Mouse (Mus musculus) frontal cortex, postnatal 10 days (tissue): ENCODE measurements around the gene Smarcad1.

Experiments
- DNase-seq, 2 experiments: peaks; one replicate each; pipeline ENCODE4 v3.0.0; 2022; ENCODE audit warnings: low spot score in 2 of 2, mixed read lengths in 1 of 2

Gene Smarcad1

GRCm38 (mm10) chr6:65079139-65079538 is 36.8 kb downstream of the Smarcad1 start:
- DNase-seq: no peak

DNA sequence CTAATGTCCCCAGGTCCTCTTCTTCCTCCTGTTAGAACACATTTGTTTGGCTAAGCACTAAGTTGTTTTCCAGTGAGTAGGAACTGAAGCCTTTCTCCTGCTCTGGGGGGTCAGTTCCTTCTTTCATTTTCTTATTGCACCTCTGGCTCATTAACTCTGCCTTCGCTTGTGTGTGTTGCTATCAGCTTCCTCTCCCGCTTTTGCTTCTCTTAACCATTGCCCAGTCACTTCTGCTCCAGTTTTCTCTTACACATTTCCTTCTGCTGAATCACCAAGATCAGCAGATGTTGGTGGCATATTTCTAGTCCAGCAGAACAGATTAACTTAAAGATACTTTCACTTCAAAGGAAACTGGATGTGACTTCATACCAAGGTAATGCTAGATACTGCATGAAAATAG is 72.5 kb downstream of the Smarcad1 start:
- DNase-seq: no peak

- no peak for DNase-seq
Measured at GRCm38 (mm10) chr6:65117540-65117939, 75.2 kb downstream of the Smarcad1 start.

- peak in 1 of 2 experiments; percentile 50 for DNase-seq
Measured at GRCm38 (mm10) chr6:65126074-65126726, 83.8 kb downstream of the Smarcad1 start.

DNA sequence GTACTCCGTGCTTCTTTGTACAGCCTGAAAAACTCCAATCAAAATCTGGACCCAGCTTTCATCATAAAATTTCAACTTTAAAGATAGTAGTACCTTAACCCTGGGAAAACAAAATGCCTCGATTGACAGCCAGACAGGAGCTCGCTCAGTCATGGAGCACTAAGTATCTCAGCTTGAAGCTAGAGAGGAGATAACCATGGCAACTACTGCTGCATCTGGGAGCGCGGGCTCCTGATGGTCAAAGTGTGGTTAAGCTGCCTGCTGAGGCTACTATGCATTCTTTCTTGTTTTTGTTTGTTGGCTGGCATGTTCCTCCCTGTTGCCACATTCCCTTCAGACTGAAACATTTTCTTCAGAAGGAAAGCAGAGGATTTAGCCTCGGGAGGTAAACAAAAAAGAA is 90.0 kb downstream of the Smarcad1 start:
- no peak for DNase-seq

DNA sequence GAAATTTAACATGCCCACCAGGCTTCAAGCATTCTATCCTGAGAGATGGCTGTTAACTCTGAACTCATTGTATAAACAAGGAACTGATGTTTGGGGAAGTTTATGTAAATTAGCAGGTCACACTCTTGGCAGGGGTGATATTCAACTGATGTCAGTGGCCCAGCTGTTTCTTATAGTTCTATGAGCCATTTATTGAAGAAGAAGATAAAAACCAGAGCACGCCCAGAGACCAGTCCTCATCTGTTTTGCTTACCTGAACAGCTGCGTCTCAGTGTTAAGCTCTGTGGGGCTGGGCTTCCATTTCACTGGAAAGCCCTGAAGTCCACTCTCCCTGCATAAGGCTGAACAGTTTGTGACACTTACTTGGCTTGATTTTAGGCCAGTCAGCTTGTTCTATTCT is 95.4 kb downstream of the Smarcad1 start:
- DNase-seq: no peak

- DNase-seq: no peak
Measured at GRCm38 (mm10) chr6:65138243-65138642, 95.9 kb downstream of the Smarcad1 start.

- no peak for DNase-seq
Measured at GRCm38 (mm10) chr6:65140082-65140749, 97.8 kb downstream of the Smarcad1 start.

DNA sequence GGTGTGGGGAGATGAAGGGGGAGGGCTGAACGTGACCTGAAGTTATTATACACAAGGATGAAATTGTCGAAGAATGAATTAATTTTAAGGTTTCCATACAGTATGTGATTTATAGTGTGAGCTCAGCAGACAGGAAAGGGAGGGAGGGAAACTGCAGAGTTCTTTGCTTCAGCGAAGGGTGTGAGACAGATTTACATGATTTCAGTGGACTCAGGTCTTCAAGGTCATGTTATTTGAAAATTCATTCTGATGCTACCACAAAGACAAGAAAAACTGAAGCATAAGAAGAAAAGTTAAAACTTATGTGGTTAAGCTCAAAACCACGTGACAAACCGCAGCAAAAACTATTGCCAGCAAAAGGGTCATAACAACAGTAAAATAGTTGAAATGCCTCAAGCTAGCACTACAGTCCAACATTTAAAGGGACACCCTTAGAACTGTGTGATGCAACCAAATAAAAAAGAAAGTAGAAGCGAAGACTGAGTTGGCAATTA is 98.4 kb downstream of the Smarcad1 start:
- DNase-seq: no peak

GRCm38 (mm10) chr6:65142316-65142715 is 99.9 kb downstream of the Smarcad1 start:
- no peak for DNase-seq

DNA sequence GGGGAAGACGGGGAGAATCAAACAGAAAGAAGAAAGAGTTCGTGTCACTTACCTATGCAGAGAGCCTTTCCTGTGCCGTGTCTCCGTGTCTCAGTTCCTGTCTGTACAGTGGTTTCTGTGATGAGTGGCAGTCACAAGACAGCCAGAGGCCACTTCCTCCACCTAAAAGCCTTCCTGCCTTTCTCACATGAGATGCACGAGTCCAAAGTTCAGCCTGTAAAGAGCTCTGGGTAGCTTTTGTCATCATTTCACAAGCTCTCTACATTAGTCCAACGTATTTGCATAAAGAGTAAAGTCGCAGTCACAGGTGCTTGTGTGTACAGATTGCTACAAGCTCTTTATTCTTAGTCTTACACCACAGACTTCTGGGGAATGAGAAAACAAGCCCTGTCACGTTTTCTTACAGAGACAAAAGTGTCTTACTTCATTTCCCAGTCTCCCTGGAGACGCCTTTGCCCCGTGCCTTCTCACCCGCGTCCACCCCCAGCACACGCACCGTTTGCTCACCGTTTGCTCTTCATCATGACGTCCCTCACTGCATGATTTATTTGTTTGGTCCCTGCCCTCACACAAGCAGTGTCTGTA is 102.3 kb downstream of the Smarcad1 start, which contains the start of gene Hpgds:
Hpgds (minus strand) TSS at position 288 of the 585 bp plus-strand sequence.
- no peak for DNase-seq

- DNase-seq: no peak
Measured at GRCm38 (mm10) chr6:65146363-65146762, 104.0 kb downstream of the Smarcad1 start.

DNA sequence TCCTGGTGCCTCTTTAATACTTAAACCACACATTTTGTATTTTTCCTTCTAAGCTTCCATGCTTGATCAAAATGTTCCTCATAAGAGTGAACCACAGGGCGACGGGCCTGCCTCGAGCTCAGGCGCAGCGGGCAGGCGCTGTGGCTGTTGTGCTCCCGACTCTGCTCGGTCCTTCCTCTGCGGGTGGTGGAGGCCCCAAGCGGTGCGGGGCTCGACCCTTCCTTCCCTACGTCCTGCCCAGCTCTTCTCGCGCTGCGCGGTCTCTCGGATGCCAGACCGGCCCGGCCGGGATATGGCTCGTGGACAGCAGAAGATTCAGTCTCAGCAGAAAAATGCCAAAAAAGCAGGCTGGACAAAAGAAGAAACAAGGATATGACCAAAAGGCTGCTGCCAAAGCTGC is 108.3 kb downstream of the Smarcad1 start:
- no peak for DNase-seq

DNA sequence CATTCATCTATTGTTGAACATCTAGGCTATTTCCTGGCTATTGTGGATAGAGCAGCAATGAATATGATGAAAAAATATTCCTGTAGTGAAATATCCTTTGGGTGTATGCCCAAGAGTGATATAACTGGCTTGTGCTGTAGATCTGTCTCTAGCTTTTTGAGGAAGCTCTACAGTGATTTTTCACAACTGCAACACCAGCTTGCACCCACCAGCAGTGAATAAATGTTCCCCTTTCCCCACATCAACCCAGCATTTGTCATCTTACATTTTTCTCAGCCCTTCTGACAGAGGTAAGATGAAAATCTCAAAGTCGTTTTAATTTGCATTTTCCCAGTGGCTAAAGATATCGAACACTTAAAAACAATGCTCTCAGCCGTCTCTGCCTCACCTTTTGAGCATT is 111.2 kb downstream of the Smarcad1 start:
- DNase-seq: no peak

GRCm38 (mm10) chr6:65157042-65157441 is 114.7 kb downstream of the Smarcad1 start:
- DNase-seq: no peak

DNA sequence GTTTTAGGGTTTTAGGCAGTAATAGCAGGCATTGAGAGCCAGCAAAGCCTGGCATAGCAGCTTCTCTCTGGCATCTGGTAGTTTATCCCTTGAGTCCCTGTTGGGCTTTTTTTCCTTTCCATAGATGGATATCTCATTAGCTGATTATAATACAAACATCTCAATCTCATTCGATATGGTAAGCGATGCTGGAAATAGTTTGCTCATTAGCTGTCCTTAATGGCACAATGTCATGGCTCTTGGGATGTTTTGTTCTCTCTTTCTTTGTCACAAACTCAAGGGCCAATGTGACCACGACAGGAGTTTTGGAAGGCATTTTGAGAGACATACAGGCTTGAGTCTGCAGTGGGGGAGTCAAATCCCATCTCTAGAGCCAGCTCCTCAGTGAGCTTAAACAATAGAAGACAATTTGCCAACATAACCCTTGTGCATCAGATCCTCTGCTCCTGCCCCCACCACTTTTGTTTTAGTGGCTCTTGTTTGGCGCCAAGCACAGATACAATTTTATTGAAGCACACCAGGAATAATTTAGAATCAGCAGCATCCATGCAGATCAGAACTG is 117.1 kb downstream of the Smarcad1 start:
- DNase-seq: no peak

DNA sequence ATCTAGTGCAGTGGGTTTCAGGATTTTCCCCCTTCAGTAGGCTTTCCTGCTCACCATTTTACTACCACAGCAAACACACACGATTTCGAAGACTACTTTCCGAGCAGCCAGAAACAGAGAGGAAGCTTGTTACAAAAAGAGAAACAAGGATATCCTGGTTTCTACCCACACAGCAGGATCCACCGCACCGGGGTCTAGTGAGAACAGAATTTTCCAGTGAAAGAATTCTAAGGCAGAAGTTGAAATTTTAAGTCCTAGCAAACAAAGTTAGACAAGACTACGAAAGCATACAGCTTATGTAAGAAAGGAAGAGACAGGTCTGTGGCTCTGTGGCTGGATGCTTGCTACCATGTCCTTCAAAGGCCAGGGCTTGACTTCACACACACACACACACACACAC is 121.8 kb downstream of the Smarcad1 start:
- DNase-seq: peak in 1 of 2 experiments; percentile 15

DNA sequence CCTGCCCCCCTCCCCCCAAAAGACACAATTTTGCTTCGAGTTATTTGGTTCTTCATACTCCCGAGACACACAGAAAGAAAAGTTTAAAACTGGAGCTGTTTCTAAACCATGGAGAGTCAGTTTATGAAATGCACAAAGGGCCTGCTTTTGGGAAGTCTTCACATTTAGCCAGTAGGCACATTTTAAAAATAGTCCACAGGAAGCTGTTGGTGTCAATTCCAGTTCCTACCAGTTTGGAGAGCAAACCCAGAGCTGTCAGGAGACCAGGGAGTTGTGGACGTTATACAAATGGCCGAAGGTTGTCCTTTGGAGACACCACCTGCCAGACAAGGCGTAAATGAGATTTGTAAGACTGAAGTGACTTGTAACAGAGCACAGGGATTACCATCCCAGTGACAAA is 122.6 kb downstream of the Smarcad1 start:
- DNase-seq: no peak
